Mouse (Mus musculus) liver, embryonic 14.5 days (tissue): ENCODE data around the gene Ddit4. TPM values are rescaled to one million over a fixed set of nuclear protein-coding genes. Genes with fewer than 3 reads are reported as not detected.

Source experiments
- ATAC-seq: fragments of 200-750 bp; cut with Nextera tagmentation; 2 replicates; pipeline ENCODE4 v1.8.0; 2017; ENCODE audit warnings: moderate number of reproducible peaks, mild to moderate bottlenecking, moderate library complexity; ENCODE audit not compliant: insufficient read depth
- DNase-seq, 3 experiments: peaks; one replicate each; pipeline ENCODE4 v3.0.0-alpha.2; 2012 to 2013; ENCODE audit warnings: low read depth in 3 of 3, low spot score in 3 of 3
- H3K27ac ChIP-seq: fragments of 300-500 bp; sonication (generic); 2 replicates; pipeline ENCODE4 v1.5.1; 2014; ENCODE audit warnings: moderate library complexity, mild to moderate bottlenecking, control low read depth, inconsistent platforms
- H3K27me3 ChIP-seq: fragments of 300-500 bp; sonication (generic); 2 replicates; pipeline ENCODE4 v1.6.1; 2014; ENCODE audit warnings: mild to moderate bottlenecking, low read length, moderate library complexity; ENCODE audit not compliant: control insufficient read depth, insufficient read depth
- H3K36me3 ChIP-seq: fragments of 300-500 bp; sonication (generic); replicated peaks from 2 replicates; pipeline ENCODE4 v1.6.1; 2014; ENCODE audit warnings: low read depth; ENCODE audit not compliant: control insufficient read depth, insufficient read depth
- H3K4me1 ChIP-seq, 2 experiments: fragments of 200-500 bp in 1 of 2; fragments of 300-500 bp in 1 of 2; sonication (generic) in 1 of 2; replicated peaks; 2 replicates each; pipeline ENCODE4 v1.6.1; 2012 to 2014; ENCODE audit warnings: antibody characterized with exemption in 1 of 2, inconsistent platforms in 1 of 2, low read length in 1 of 2; ENCODE audit not compliant: control insufficient read depth in 2 of 2, insufficient read depth in 2 of 2
- H3K4me2 ChIP-seq: fragments of 300-500 bp; sonication (generic); 2 replicates; pipeline ENCODE4 v1.6.1; 2014; ENCODE audit warnings: low read depth, mild to moderate bottlenecking, control low read depth, moderate library complexity
- H3K4me3 ChIP-seq, 2 experiments: fragments of 200-500 bp in 1 of 2; fragments of 300-500 bp in 1 of 2; sonication (generic) in 1 of 2; 2 replicates each; pipeline ENCODE4 v1.5.1; 2012 to 2014; ENCODE audit warnings: low read depth in 2 of 2, low read length in 2 of 2, mild to moderate bottlenecking in 2 of 2, control low read depth in 1 of 2, inconsistent platforms in 1 of 2, moderate library complexity in 1 of 2; ENCODE audit not compliant: insufficient read depth in 1 of 2
- H3K9ac ChIP-seq: fragments of 300-500 bp; sonication (generic); replicated peaks from 2 replicates; pipeline ENCODE4 v1.6.1; 2014; ENCODE audit warnings: mild to moderate bottlenecking, control low read depth, moderate library complexity
- H3K9me3 ChIP-seq: fragments of 300-500 bp; sonication (generic); 2 replicates; pipeline ENCODE4 v1.6.1; 2016; ENCODE audit warnings: low read length, mixed read lengths; ENCODE audit not compliant: control insufficient read depth
- CTCF ChIP-seq: IDR thresholded peaks from 2 replicates; pipeline ENCODE4 v1.5.1; 2016; ENCODE audit warnings: antibody characterized with exemption, low read depth, control low read depth
- EP300 ChIP-seq: IDR thresholded peaks from 2 replicates; pipeline ENCODE4 v1.6.1; 2016; ENCODE audit warnings: antibody characterized with exemption, low read depth
- WGBS: fragments of 180-500 bp; shearing (Covaris S2); extraction: QIAGEN DNeasy Blood & Tissue Kit; methylation state at CpG from one replicate; pipeline ENCODE4 v1.1.7; 2014; ENCODE audit not compliant: insufficient replicate concordance; 5-methylcytosine and 5-hydroxymethylcytosine counted together
- polyA plus RNA-seq, 2 experiments: library from polyadenylated mRNA; depleted of rRNA in 1 of 2; stranded (reverse) in 1 of 2; unstranded in 1 of 2; fragments of >200 nt; fragmentation: Nextera tagmentation in 1 of 2; extraction: Ambion mirVana in 1 of 2; gene quantifications; 2 replicates each; pipeline versions ENCODE4 v1.2.1 to v1.2.3; 2012 to 2014

Ddit4 gene
- polyA plus RNA-seq, 2 experiments: 0.39 to 3.3 TPM

DNA sequence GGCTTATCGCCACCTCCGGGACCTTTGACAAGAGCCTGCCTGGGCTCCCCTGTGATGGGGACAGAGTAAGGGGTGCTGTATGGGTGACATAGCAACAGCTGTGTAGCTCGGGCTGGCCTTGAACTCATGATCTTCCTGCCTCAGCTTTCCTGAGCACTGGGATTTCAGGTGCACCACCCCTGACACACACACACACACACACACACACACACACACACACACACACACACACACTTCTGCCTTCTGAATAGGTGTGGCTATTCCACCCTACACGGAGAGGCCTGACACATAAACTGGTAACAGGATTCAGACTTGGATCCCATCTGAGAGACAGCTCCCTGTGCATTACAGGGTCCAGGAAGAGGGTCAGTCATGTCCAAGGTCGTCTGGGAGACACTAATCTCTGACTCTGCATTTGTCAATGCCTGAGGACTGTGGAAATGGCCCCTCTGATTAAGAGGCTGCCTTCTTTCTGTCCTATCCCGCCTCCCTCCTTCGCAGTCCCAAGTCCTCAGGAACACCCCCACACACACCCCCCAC, 42.8 kb downstream of the Ddit4 start:
- TF ChIP-seq CTCF (no peak), EP300 (no peak)
- 27% methylated on average over 7 of the region's 7 CpGs for WGBS
- no peak for DNase-seq
- no peak; the same call in 1 of the 2 replicates for ATAC-seq
- no peaks in the 10 kb centered on the region for H3K9me3 ChIP-seq
- peaks cover 12% of the 10 kb centered on the region for H3K27me3 ChIP-seq
- peaks cover 3 to 12% of the 10 kb centered on the region in 2 experiments; a peak in 3 of 4 replicates for H3K4me1 ChIP-seq
- no peak overlapping the region for H3K27ac ChIP-seq
- H3K4me3 ChIP-seq: no peak overlapping the region
- H3K4me2 ChIP-seq: no peak overlapping the region
- no peaks in the 10 kb centered on the region for H3K36me3 ChIP-seq
- H3K9ac ChIP-seq: no peak overlapping the region

GRCm38 (mm10) chr10:59907695-59908299, 43.8 kb downstream of the Ddit4 start:
- no peaks in the 10 kb centered on the region for H3K36me3 ChIP-seq
- peaks cover 12% of the 10 kb centered on the region for H3K27me3 ChIP-seq
- TF ChIP-seq CTCF (no peak), EP300 (no peak)
- DNase-seq (no peak), ATAC-seq (0 out of 2 replicates have a peak, but pooled peaks have one; percentile 10)
- WGBS: 16% methylated on average over 7 of the region's 7 CpGs
- peak overlapping the region; percentile 20; the same call in 1 of the 2 replicates for H3K4me2 ChIP-seq
- H3K4me1 ChIP-seq: peaks cover 3 to 12% of the 10 kb centered on the region in 2 experiments; a peak in 3 of 4 replicates
- no peaks in the 10 kb centered on the region for H3K9me3 ChIP-seq
- no peak overlapping the region for H3K4me3 ChIP-seq
- H3K9ac ChIP-seq: no peak overlapping the region
- no peak overlapping the region for H3K27ac ChIP-seq

GRCm38 (mm10) chr10:59907080-59907609, 44.5 kb downstream of the Ddit4 start:
- DNase-seq (no peak), ATAC-seq (no peak)
- peaks cover 12% of the 10 kb centered on the region for H3K27me3 ChIP-seq
- WGBS: 48% methylated on average over 3 of the region's 3 CpGs
- H3K4me3 ChIP-seq: no peak overlapping the region
- H3K36me3 ChIP-seq: no peaks in the 10 kb centered on the region
- no peak overlapping the region for H3K9ac ChIP-seq
- TF ChIP-seq EP300 (no peak), CTCF (no peak)
- H3K4me2 ChIP-seq: no peak overlapping the region
- no peaks in the 10 kb centered on the region for H3K9me3 ChIP-seq
- peaks cover 3 to 12% of the 10 kb centered on the region in 2 experiments; a peak in 3 of 4 replicates for H3K4me1 ChIP-seq
- no peak overlapping the region for H3K27ac ChIP-seq

GRCm38 (mm10) chr10:59903170-59903569, 48.5 kb downstream of the Ddit4 start:
- no peak overlapping the region for H3K4me3 ChIP-seq
- no peak overlapping the region for H3K27ac ChIP-seq
- H3K9me3 ChIP-seq: no peaks in the 10 kb centered on the region
- H3K36me3 ChIP-seq: no peaks in the 10 kb centered on the region; the same call in 1 of the 2 replicates
- ATAC-seq (no peak), DNase-seq (no peak)
- 55% methylated on average over 7 of the region's 7 CpGs for WGBS
- H3K27me3 ChIP-seq: no peaks in the 10 kb centered on the region
- H3K9ac ChIP-seq: no peak overlapping the region
- H3K4me2 ChIP-seq: no peak overlapping the region
- TF ChIP-seq CTCF (no peak), EP300 (no peak)
- H3K4me1 ChIP-seq: peaks cover 28 to 29% of the 10 kb centered on the region in 2 experiments

DNA sequence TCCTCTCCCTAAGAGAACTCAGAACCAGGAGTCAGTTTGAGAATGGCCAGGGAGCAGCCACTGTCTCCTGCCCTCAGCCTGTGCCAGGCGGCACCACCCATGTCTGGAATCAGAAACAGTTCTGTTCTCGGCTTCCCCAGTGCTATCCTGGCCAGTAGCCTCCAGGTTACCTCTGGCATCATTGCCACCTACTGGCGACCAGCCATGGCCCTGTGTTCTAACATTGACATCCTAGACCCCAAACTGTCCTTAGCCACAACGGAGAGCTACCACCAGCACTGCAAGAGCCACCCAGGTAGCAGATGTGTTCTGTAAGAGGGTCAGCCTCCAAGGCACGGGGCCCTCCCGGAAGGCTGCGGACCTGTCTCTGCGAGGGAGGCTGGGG, 49.0 kb downstream of the Ddit4 start:
- Histone ChIP-seq H3K36me3 (peaks cover under 1% of the 10 kb centered on the region), H3K4me1 (peaks cover 27 to 33% of the 10 kb centered on the region in 2 experiments), H3K27me3 (no peaks in the 10 kb centered on the region), H3K9me3 (no peaks in the 10 kb centered on the region), H3K9ac (no peak overlapping the region), H3K4me2 (no peak overlapping the region), H3K4me3 (no peak overlapping the region), H3K27ac (no peak overlapping the region)
- ATAC-seq (no peak), DNase-seq (no peak)
- 61% methylated on average over 8 of the region's 8 CpGs for WGBS
- TF ChIP-seq CTCF (no peak), EP300 (no peak)
